In genomic region chr11:78815986-78816792, GRCm38 (mm10) we compare ENCODE assay signal across 17 mouse cellular contexts. TPM values are rescaled to one million over a fixed set of nuclear protein-coding genes. Genes with fewer than 3 reads are reported as not detected.
DNase-seq lines count a peak whose midpoint lies in the region; ATAC-seq and TF ChIP-seq lines count a peak whose summit lies in the region.
"Had no signal": no experiment of that assay in that cellular context is flagged by ENCODE, and none has a peak within 500 bp of the region (broad histone marks: within the 10 kb centered on the region; RNA-seq: fewer than 3 reads in every experiment).

No protein-coding gene starts in this region.

- DNase-seq in forebrain, embryonic 10.5 days (ENCODE audit: extremely low spot score, low spot score) = no peak
- DNase-seq in midbrain, embryonic 10.5 days (ENCODE audit: low spot score) = peak; percentile 39
- DNase-seq in liver, postnatal 0 days = no peak
- no peak for DNase-seq in lung, adult 2 months
- DNase-seq: cerebellum, adult 18-20 months; heart, postnatal 36 days; kidney, adult 2 months; kidney, postnatal 36 days; layer of hippocampus, postnatal 36 days; lung, postnatal 4 days had no signal

- H3K9me3 ChIP-seq in forebrain, embryonic 10.5 days = no peaks in the 10 kb centered on the region
- H3K9me3 ChIP-seq in forebrain, embryonic 16.5 days (ENCODE audit: control insufficient read depth, low read length) = no peaks in the 10 kb centered on the region
- H3K9me3 ChIP-seq in midbrain, embryonic 10.5 days (replicated peaks) = no peaks in the 10 kb centered on the region
- H3K9me3 ChIP-seq in neural tube, embryonic 15.5 days (replicated peaks) = no peaks in the 10 kb centered on the region
- no peaks in the 10 kb centered on the region for H3K9me3 ChIP-seq in liver, postnatal 0 days (ENCODE audit: low read length)
- H3K9me3 ChIP-seq: limb, embryonic 12.5 days; liver, embryonic 15.5 days had no signal

- H3K27ac ChIP-seq in forebrain, embryonic 10.5 days = peak overlapping the region; percentile 65
- H3K27ac ChIP-seq in forebrain, embryonic 16.5 days (ENCODE audit: low read length) = peak overlapping the region; percentile 88
- peak overlapping the region; percentile 47 for H3K27ac ChIP-seq in midbrain, embryonic 10.5 days (replicated peaks)
- H3K27ac ChIP-seq in neural tube, embryonic 15.5 days (replicated peaks) = peak overlapping the region; percentile 74
- H3K27ac ChIP-seq in liver, postnatal 0 days (ENCODE audit: low read depth) = no peak overlapping the region
- H3K27ac ChIP-seq: limb, embryonic 12.5 days; liver, embryonic 15.5 days had no signal

- no peaks in the 10 kb centered on the region for H3K36me3 ChIP-seq in forebrain, embryonic 10.5 days (replicated peaks)
- H3K36me3 ChIP-seq in forebrain, embryonic 16.5 days (ENCODE audit: control insufficient read depth, insufficient read depth) = no peaks in the 10 kb centered on the region
- no peaks in the 10 kb centered on the region for H3K36me3 ChIP-seq in midbrain, embryonic 10.5 days
- H3K36me3 ChIP-seq in neural tube, embryonic 15.5 days = no peaks in the 10 kb centered on the region
- no peaks in the 10 kb centered on the region for H3K36me3 ChIP-seq in liver, postnatal 0 days (replicated peaks; ENCODE audit: insufficient read depth, low read length)
- H3K36me3 ChIP-seq: limb, embryonic 12.5 days; liver, embryonic 15.5 days had no signal

- no peak for TF ChIP-seq CTCF in liver, postnatal 0 days (IDR thresholded peaks at IDR 0.05; ENCODE audit: low read depth)
- TF ChIP-seq CTCF in lung, adult 2 months (IDR thresholded peaks at IDR 0.05; ENCODE audit: insufficient read depth, low read length) = no peak

- no peak for TF ChIP-seq POLR2A in lung, adult 2 months (IDR thresholded peaks at IDR 0.05; ENCODE audit: borderline replicate concordance, extremely low read depth, low read depth, low read length)

- H3K9ac ChIP-seq in forebrain, embryonic 16.5 days (replicated peaks; ENCODE audit: low read depth, low read length) = peak overlapping the region; percentile 31
- no peak overlapping the region; the same call in 1 of the 2 replicates for H3K9ac ChIP-seq in neural tube, embryonic 15.5 days (replicated peaks)
- H3K9ac ChIP-seq in liver, postnatal 0 days (replicated peaks) = no peak overlapping the region
- H3K9ac ChIP-seq: limb, embryonic 12.5 days; liver, embryonic 15.5 days had no signal

- no peak overlapping the region for H3K4me2 ChIP-seq in forebrain, embryonic 16.5 days (ENCODE audit: low read length)
- no peak overlapping the region for H3K4me2 ChIP-seq in neural tube, embryonic 15.5 days
- no peak overlapping the region for H3K4me2 ChIP-seq in liver, postnatal 0 days (ENCODE audit: low read depth, low read length)
- H3K4me2 ChIP-seq: limb, embryonic 12.5 days; liver, embryonic 15.5 days had no signal

- TF ChIP-seq EP300 in liver, postnatal 0 days (IDR thresholded peaks at IDR 0.05; ENCODE audit: low read depth) = no peak

- peak; percentile 63 for ATAC-seq in forebrain, embryonic 16.5 days
- ATAC-seq in neural tube, embryonic 15.5 days (ENCODE audit: low FRiP score) = no peak; the same call in 1 of the 2 replicates
- no peak for ATAC-seq in liver, postnatal 0 days
- ATAC-seq in megakaryocyte-erythroid progenitor cell, adult 5-6 weeks (replicated peaks; ENCODE audit: low FRiP score, low TSS enrichment, poor library complexity, severe bottlenecking) = no peak
- ATAC-seq: CD4-positive, CD25-positive, alpha-beta regulatory T cell, adult 4 months had no signal

- WGBS in forebrain, embryonic 10.5 days = 47% methylated on average over 14 of the region's 14 CpGs
- 11% methylated on average over 14 of the region's 14 CpGs for WGBS in forebrain, embryonic 16.5 days
- WGBS in midbrain, embryonic 10.5 days = 52% methylated on average over 14 of the region's 14 CpGs
- 24% methylated on average over 14 of the region's 14 CpGs for WGBS in neural tube, embryonic 15.5 days
- WGBS in liver, postnatal 0 days (ENCODE audit: insufficient replicate concordance) = 72% methylated on average over 14 of the region's 14 CpGs
- 79% methylated on average over 14 of the region's 14 CpGs for WGBS in lung, adult 2 months

- peaks cover 75% of the 10 kb centered on the region for H3K4me1 ChIP-seq in forebrain, embryonic 10.5 days
- H3K4me1 ChIP-seq in forebrain, embryonic 16.5 days (replicated peaks; ENCODE audit: control insufficient read depth, insufficient read depth, low read length) = peaks cover 67% of the 10 kb centered on the region
- H3K4me1 ChIP-seq in midbrain, embryonic 10.5 days = peaks cover 60% of the 10 kb centered on the region
- H3K4me1 ChIP-seq in neural tube, embryonic 15.5 days = peaks cover 55% of the 10 kb centered on the region
- peaks cover 6% of the 10 kb centered on the region; the same call in 1 of the 2 replicates for H3K4me1 ChIP-seq in liver, postnatal 0 days (ENCODE audit: insufficient read depth)
- H3K4me1 ChIP-seq in lung, adult 2 months (ENCODE audit: control insufficient read depth, insufficient read depth, low read length) = no peaks in the 10 kb centered on the region

- no peak overlapping the region; the same call in 1 of the 2 replicates for H3K4me3 ChIP-seq in forebrain, embryonic 10.5 days
- H3K4me3 ChIP-seq in forebrain, embryonic 16.5 days (replicated peaks; ENCODE audit: low read length) = no peak overlapping the region
- no peak overlapping the region for H3K4me3 ChIP-seq in midbrain, embryonic 10.5 days
- H3K4me3 ChIP-seq in neural tube, embryonic 15.5 days (replicated peaks) = no peak overlapping the region
- no peak overlapping the region for H3K4me3 ChIP-seq in liver, postnatal 0 days (ENCODE audit: low read depth, low read length)
- H3K4me3 ChIP-seq in lung, adult 2 months (replicated peaks; ENCODE audit: extremely low read depth, low read depth, low read length) = no peak overlapping the region
- H3K4me3 ChIP-seq: erythroblast, embryonic 14.5 days; limb, embryonic 12.5 days; liver, embryonic 15.5 days had no signal

- H3K27me3 ChIP-seq in forebrain, embryonic 10.5 days (ENCODE audit: poor library complexity, severe bottlenecking) = peaks cover 36% of the 10 kb centered on the region
- no peaks in the 10 kb centered on the region for H3K27me3 ChIP-seq in forebrain, embryonic 16.5 days (replicated peaks; ENCODE audit: control insufficient read depth, insufficient read depth, low read length)
- peaks cover 34% of the 10 kb centered on the region for H3K27me3 ChIP-seq in midbrain, embryonic 10.5 days (ENCODE audit: low read depth, poor library complexity, severe bottlenecking)
- H3K27me3 ChIP-seq in neural tube, embryonic 15.5 days (replicated peaks) = no peaks in the 10 kb centered on the region
- H3K27me3 ChIP-seq in liver, postnatal 0 days (ENCODE audit: insufficient read depth, low read length) = no peaks in the 10 kb centered on the region

RNA-seq across cellular contexts. Expression of gene Lyrm9, which starts 10.2 kb away (rescaled TPM):
- polyA plus RNA-seq in forebrain, embryonic 10.5 days (2016; fragmentation: Nextera tagmentation; extraction: Ambion mirVana) = 23.4 and 26.2 TPM in 2 replicates
- polyA plus RNA-seq in forebrain, embryonic 16.5 days (2015; fragmentation: Nextera tagmentation; extraction: Ambion mirVana) = 26.3 and 29.8 TPM in 2 replicates
- polyA plus RNA-seq in midbrain, embryonic 10.5 days (2016; fragmentation: Nextera tagmentation; extraction: Ambion mirVana) = 20.7 and 21.8 TPM in 2 replicates
- polyA plus RNA-seq in neural tube, embryonic 15.5 days (2015; fragmentation: Nextera tagmentation; extraction: Ambion mirVana) = 34.0 and 42.0 TPM in 2 replicates
- polyA plus RNA-seq in liver, postnatal 0 days (2015; fragmentation: Nextera tagmentation; extraction: Ambion mirVana) = 12.9 and 16.5 TPM in 2 replicates
- 7.6 and 15.3 TPM in 2 replicates for polyA plus RNA-seq in lung, adult 2 months (2012; rRNA removed)
- 13.9 and 15.4 TPM in 2 replicates for total RNA-seq in megakaryocyte-erythroid progenitor cell, adult 5-6 weeks (2014; fragmentation: Nextera tagmentation)
- total RNA-seq in megakaryocyte-erythroid progenitor cell, adult 5-6 weeks (2017) = 38.5 and 91.6 TPM in 2 replicates
